Mouse (Mus musculus): ENCODE measurements around the gene Coro2a.
"Not testable (repeated sequence)": the region's sequence is repeated elsewhere in the genome, so short reads cannot be mapped to it uniquely, and the experiment has no call there.

Gene Coro2a

DNA sequence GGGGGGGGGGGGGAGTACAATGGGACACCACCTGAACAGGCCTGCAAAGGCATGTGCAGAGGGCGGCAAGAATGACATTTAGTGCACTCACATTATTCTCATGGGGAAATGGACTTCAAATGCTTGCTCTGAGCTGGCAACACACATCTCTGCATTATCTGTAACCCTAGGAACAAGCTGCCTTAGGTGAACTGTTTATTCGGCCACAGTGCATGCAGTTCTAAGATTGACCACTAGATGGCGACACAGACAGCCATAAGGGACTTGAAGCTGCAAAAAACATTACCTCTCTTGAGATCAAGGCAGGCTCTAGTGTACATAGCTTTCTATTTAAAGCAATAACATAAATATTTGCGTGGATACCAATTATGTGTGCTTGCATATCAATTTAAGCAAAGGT, 9.2 kb upstream of the Coro2a start:
- peak; percentile 83 for DNase-seq

DNA sequence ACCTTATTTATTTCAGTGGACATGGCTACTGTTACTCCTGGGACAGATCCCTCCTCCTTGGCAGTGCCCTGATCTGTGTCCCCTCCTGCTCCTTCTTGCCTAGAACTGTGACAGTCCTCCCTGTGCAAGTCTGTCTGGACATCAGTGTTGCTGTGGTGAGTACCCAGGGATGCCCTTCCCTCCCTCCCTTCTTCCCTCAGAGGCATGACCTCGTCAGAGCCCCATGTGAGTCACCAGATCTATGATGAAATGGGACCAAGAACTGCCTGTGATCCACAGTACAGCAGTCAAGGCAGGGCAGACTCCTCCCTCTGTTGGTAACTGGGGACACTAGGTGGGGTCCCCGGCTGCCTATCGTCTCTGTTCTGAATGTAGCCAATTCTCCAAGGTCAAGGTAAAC, 5.6 kb upstream of the Coro2a start:
- DNase-seq, result no peak

DNA sequence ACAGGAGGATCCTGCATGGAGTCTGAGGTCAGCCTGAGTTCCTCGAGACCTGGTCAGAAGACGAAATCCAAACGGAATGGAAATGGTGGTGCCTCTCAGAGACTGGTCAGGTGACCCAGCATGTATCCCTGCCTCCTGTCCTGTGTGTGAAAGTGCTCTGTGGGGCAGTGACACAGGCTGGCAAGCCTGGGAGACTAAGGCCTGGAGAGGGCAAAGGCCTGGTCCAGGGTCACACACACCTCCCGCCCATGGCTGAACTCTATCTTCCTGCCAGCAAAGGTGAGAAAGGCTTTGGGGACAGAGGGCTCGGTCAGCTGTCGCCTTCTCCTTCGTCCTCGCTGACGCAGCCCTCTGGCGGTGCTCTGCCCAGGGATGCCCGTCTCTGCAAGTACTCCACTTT, 3.4 kb upstream of the Coro2a start:
- DNase-seq, result no peak

DNA sequence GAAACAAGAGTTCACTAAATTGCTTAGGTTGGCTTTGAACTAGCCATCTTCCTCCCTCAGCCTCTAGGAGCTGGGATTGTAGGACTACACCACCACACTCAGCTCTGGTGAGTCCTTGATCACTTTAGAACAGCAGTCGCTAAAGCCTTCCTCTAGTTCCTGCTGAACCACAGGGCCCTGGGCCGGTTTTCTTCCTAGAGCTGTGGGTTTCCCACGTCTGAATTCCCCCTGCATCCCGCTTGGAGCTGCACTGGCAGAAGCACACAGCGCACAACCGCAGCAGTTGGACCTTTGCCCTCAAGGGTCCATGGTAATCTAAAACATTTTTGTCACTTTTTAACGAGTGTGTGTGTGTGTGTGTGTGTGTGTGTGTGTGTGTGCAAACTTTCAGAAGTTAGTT, 702 bp upstream of the Coro2a start:
- DNase-seq, result peak; percentile 63

DNA sequence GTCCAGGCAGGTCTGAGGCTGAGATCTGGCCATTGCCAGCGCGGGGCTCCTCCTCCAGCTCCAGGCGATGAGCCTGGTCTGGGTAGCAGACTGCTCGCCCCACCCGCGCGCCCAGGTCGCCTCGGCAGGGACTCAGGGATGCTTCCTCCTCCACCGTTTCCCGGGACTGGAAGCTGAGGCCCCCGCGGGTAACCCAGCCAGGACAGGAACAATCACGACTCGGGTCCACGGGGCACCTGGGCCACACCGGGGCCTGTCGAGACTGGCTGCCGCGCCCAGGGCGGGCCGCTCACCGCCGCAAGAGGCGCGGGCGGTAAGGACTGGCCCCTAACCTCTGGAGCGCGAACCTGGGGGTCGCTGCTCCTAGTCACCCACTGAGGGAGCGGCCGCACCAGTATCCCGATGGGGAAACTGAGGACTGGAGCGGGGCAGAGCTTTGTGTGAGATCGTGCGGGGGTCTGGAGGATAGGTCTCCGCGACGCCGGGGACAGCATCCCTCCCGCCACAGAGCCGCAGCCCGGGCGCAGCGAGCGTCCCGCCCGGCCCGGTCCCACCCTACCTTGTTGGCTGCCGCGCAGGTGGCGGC, 651 bp downstream of the Coro2a start:
- peak; percentile 86 for DNase-seq

DNA sequence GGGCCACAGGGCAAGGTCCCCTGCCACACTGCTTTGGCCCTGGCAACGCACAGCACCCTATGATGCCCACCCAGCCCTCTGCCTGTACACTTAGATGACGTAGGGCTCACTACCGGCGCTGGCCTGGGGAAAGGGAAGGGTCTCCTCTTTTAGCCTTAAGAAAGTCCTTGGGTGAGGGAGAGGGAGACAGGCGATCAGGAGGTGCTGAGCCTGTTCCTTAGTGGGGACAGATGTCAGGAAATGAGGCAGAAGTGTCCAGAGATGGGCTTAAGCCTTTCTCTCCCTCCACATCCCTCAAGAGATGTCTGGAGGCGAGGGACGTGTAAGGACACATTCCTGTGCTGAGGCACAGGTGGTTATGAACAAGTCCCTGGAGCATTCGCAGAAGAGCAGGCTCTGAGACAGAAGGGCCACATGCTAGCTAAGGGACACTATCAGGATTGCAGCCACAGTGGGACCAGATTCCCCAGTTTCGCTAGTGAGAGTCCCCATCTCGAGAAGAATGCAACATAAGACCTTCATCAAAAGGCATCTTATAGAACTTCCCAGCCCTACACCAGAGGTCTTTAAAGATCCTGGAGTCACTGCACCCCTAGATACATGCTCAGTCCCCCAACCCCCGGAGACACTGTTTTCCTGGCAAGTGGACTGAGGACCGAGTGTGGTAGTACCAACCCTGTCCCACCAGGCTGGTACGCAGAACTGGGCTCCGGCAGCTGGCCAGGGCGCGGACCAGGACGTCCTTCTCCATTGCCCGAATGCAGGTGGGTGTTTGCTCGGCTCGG, 1.3 kb downstream of the Coro2a start:
- DNase-seq, result no peak

DNA sequence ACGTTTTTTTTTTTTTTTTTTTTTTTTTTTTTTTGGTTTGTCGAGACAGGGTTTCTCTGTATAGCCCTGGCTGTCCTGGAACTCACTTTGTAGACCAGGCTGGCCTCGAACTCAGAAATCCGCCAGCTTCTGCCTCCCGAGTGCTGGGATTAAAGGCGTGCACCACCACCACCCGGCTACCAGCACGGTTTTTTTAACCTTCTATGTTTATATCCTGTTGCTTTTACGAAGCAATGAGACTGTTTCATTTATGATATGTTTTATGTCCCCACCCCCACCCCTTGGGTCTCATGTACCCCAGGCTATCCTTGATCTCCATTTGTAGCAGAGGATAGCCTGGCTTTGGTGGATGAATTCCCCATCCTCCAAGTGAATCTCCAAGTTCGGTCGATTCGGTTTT, 2.4 kb downstream of the Coro2a start:
- not testable (repeated sequence) for DNase-seq

DNA sequence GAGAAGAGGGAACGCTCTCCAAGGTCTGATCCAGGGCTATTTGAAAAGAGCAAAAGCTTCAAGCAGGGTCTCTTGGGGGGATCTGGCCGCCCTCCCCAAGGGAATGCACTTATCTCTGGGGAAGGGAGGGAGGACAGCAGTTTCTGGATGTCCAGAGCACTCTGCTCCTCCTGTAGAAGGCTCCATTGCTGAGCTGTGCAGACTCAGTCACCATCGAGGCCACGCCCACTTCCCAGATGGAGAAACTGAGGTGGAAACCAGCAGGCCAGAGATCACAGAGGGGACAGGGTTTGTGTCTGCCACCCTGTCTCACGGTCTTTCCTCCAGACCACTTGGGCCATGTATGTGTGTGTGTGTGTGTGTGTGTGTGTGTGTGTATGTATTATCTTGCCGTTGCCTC, 3.0 kb downstream of the Coro2a start:
- DNase-seq, result peak; percentile 49

DNA sequence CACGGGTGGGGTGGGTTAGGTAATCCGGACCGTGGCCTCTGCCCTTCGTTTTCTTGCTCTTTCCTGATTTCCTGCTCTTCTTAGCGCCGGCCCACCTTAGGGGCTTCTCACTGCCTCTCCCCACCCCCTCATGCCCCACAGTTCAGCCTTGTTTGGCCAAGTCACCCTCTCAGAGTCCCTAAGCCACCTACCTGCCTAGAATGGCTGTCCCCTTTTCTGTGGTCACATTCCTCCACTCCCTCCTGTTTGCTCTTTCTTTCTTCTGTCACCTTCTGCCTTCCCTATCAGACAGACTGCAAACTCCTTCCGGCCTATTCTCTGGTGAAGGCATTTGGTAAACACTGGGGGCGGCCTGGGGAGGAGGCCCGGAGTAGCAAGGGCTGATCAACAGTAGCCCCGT, 3.9 kb downstream of the Coro2a start:
- DNase-seq, result peak; percentile 31

DNA sequence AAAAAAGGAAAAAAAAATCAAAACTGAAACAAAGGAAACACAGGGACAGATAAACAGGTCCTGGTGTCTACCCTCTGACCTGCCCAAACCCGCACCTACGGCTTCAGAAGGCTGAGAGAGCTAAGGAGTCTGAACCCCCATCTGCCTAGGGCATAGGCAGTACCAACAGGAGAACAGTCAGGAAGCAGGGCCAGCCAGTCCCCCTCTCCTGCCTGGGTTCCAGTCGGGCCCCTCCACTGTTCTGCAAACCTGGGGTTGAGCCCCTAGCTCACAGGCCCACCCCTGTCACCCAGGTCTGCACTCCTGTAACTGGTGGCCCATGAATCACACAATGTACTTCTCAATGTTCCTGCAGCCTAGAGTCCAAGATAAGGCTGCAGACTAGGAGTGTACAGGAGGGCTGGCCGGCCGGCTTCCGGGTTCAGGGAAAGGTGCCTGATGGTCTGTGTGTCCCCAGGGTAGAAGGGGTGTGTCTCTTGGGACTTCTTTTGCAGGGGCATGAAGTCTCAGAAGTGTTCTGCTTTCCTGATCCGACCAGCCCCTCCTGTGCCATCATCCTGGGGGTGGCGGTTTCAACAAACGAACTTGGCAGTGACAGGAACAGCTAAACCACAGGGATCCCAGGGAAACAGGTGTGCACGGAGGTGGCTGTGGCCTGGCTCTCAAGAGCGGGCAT, 4.6 kb downstream of the Coro2a start:
- peak; percentile 60 for DNase-seq

DNA sequence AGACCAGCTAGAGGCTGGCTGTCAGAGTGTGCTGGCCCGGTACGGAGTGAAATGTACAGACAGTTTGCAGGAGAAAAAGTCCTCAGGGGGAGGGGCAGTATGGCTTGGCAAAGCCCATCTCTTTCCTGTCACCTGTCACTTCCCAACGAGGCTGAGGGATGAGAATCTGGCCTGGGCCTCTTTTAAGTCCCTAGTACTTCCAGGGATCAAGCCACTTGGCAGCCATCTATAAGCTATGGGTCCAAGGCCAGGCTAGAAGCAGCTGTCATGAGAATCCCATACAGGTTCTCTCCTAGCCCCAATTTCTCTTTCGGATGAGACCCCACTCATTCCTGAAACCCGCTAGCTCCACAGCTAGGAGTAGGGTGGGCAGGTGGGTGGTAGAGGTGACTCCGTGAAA, 5.6 kb downstream of the Coro2a start:
- DNase-seq, result peak; percentile 81

DNA sequence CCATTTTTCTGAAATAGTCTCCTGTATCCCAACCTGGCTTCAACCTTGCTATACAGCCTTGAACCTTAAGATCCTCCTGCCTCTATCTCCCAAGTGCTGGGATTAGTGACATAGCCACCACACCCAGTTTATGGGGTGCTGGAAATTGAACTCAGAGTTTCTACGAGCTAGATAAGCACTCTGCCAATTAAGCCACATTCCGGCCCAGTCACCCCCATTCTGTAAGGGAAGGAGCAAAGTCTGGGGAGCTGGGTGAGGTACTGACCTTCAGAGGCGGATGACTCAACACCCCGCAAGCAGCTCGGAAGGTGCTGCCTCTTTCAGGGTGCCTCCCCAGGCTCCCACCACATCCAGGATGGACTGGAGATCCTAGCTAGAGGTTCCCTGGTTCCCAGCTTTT, 7.9 kb downstream of the Coro2a start:
- DNase-seq, result peak; percentile 9

DNA sequence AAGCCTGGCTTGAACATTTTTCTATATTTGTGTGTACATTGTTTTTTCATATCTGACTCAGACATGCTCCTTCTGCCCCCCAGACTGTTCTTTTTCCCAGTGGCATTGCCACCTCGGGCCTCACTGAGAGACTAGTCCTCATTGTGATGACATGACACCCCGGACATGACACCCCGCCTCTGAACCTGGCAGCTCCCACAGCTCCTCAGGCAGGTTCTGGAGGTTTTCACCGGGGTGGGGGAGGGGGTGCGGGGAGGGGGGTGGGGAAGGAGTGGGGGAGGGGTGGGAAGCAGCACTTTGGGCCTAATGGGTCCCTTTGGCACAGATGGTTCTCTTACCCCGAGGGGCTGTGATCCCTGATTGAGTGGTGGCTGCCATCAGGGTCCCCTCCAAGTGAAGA, 8.5 kb downstream of the Coro2a start:
- DNase-seq, result peak; percentile 16

DNA sequence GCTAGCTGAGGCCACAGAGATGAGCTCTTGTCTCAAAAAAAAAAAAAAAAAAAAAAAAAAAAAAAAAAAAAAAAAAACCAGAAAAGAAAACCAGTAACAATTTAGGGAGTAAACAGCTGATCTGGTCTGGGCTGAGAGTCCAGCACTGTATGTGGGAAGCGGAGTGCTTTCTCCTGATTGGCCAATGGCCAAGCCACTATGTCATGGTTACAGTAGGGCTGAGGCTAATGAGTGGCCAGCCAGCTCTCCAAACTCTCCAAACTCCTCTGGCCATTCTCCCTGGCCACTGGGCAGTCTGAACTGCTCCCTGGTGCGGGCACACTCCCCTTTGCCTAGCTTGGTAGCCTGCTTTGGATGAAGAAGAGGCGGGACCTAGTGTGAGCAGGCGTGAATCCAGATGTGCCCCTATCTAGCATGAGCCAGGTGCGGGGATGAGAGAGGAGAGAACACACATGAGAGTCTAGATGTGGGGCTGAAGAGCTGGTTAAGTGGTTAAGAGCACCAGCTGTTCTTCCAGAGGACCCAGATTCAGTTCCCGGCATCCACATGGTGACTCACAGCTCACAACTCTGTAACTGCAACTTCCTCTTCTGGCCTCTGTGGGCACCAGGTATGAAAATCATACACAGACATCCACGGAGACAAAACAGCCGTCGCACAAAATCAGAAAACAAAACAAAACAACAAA, 10.0 kb downstream of the Coro2a start:
- DNase-seq, result peak; percentile 48

DNA sequence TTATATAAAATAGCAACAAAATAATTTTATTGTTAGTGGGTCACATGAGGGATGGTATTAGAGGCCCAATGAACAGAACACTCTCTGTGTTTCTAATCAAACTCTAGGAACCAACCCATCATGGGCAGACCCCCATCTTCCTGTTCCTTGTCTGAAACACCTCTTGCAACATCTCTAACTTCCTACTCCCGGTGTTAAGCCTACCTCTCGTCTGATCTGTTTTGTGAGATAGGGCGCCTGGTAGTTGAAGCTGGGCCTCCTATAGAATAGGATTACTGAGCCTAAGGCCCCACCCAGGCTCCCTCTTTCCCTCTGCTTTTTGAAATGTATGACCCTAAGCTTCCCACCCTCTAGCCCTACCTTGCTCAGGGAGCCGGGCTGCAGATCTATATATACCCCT, 11.2 kb downstream of the Coro2a start:
- peak; percentile 3 for DNase-seq

DNA sequence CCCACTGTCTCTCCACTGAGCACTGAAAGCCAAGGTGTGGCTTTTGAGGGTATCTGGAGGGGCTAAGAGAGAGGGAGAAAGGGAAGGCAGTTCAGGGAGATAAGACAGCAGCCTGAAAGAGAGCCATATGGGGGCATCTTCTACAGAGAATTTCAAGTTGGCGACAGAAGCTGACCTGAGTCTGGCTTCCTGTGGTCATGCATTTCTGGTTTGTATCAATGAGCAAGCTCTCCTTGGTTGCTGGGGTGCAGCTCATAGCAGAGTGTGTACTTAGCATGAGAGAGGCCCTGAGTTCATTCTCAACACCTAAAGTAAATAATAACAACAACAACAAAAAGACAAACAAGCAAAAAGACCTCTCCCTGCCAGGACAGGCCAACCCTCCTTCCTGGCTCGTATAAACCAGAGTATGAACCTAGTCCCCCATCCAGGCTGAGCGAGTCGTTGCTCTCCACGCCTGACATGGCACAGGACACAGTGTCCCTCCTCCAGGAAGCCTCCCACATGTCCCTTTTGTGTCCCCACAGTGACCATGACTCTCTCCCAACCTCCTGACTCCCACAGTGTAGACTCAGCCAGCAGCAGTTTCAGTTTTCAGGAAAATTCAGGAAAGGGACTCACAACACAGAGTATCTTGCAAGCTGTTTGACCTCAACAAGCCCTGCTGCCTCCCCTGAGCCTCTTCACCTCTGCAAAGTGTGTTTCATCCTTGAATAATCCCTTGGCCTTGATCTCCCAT, 11.9 kb downstream of the Coro2a start:
- DNase-seq, result peak; percentile 9

DNA sequence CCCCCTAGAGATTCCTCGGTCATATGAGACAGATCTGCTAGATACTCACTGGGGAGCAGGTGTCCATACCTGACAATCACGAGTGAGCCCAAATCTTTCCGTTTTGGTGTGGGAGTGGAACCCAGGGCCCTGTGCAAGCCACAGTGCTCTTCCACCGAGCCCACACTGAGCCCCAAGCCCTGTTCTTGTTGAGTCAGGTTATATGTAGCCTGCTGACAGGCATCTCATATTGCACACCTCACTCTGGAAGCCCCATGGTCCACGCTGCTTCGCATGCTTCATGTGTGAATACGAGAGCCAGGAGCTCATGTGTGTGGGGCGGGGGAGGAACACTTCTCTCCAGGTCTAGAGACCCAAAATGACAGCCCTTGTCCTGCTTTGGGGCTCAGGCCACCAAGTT, 12.9 kb downstream of the Coro2a start:
- DNase-seq, result peak; percentile 8

DNA sequence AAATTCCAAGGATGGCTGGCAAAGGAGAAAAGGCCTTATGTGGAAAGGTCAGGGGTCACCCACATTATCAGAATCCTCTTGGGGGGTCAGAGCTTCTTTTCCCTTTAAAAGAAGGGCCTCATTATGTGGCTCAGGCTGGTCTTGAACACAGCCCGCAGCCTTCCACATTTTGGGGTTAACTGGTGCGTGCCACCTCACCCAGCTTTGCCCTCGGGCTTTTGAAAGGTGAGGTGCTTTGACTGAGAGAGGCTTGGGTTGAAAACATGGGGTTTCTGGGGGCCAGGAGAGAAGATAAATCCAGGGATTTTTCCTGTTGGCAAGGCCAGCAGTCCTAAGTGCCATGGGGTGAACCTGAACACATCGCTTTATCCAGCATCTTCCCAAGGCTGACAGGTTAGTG, 15.5 kb downstream of the Coro2a start:
- DNase-seq, result peak; percentile 8

DNA sequence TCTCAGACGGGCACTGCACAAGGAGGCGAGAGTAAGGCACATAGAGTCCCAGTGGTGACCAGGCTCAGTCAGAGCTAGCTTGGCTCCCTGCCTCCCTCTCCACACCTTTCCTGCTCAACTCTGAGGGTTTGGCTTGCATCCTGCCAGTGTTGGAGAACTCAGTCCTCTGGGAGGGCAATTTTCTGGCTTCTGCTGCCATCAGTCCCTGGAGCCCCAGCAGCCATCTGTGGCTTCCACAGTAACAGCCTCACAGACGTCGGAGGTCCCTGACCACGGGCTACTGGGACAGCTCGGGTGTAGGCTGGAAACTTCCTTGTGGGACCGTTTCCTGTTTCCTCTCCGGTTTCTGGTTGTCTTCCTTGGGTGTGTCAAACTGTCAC, 16.2 kb downstream of the Coro2a start:
- peak; percentile 43 for DNase-seq

DNA sequence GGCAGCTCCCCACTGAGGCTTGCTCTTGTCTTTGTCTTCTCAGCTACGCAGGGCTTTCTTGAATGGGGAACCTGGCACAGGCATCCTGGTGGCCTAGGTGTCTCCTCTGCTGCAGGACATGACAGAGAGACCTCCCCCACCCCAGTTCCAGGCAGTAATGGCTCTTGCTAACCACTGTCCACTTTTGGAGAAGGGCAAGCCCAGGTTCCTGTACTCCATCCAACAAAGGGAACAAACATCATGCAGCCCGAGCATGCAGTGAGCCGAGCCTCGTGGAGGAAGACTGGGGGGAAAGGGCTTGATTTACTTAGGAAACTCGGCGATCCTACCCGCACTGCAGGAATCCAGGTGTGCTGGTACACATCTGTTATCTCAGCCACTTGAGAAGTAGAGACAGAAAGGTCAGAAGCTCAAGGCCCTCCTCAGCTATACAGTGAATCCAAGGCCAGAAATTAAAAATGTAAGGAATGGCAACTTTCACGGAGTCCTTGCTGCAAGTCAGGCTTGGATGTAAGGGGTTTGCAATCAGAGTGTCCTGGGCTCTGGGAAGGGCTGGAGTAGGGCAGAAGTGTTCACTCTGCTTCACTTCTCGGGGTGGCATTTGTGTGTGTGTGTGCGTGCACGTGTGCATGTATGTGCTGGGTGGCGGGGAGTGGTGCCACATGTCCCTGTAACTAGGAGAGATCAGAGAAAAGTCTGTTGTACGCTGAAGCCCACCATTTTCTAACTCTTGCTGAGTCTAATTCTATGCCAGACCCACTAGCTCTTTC, 16.8 kb downstream of the Coro2a start:
- DNase-seq, result peak; percentile 12

DNA sequence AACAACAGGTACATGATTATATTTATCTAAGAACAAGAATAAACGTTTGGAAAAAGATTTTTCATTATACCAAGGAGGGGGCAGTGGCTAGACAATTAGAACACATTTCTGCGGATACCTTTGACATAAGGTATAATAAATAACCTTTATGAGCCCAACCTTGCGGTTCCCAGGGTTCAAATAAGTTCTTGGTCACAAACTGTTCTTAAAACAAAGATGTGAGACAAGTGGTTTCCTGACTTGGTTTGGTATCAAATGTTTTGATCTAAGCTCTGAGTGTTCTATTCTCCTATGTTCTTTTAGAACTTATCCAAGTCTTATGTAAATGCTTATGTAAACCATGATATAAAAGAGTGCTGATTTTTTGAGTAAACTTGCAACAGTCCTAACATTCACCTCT, 17.5 kb downstream of the Coro2a start:
- DNase-seq, result not testable (repeated sequence)

DNA sequence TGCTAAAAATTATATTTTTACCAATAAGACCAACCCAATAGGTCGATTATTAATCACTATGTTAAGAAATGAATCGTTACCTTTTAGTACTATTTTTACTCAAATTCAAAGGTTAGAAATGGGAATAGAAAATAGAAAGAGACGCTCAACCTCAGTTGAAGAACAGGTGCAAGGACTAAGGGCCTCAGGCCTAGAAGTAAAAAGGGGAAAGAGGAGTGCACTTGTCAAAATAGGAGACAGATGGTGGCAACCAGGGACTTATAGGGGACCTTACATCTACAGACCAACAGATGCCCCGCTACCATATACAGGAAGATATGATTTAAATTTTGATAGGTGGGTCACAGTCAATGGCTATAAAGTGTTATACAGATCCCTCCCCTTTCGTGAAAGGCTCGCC, 17.9 kb downstream of the Coro2a start:
- DNase-seq, result not testable (repeated sequence)
